Mouse (Mus musculus) spleen, postnatal 14 days (tissue): ENCODE data around the gene Slc22a14.

ENCODE experiments used
- DNase-seq, 2 experiments: peaks; one replicate each; pipeline ENCODE4 v3.0.0; 2021 to 2022; ENCODE audit warnings: low spot score in 2 of 2

The Slc22a14 gene

DNA sequence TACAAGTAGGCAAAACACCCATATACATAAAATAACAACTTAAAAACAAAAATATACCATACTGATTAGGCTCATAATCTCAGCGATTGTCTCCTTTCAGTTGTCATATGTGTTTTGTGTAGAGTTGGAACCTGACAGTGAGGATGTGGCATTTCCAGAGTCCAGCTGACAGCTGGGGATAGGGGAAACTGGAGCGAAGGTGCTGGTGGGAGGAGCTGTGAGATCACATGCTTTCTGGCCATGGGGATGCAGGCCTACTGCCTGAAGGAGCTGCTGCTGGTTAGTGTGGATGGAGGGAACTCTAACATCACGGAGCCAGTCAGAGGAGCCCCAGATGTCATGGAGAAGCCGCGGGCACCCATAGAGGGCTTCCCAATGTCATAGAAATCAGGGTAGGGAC, 159.6 kb downstream of the Slc22a14 start:
- DNase-seq: no peak

GRCm38 (mm10) chr9:119203617-119204016, 161.7 kb downstream of the Slc22a14 start:
- DNase-seq: no peak

DNA sequence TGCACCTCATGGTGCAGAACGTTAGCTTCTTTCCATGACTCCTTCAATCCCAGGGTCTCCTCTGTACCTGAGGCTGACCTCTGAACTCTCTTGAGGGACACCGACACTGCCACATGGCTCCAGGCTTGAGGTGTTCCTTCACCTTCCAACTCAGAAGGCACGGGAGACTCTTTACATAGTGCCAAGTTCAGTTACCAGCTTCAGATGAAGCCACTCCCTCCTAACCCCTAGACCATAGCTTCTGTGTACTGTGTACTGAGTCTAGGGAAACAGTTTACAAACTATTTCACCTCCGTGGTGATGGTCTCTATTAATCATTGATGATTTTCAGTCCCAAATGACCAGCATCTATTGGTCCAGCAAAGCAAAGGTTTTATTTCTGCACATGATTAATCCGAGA, 163.7 kb downstream of the Slc22a14 start:
- no peak for DNase-seq

DNA sequence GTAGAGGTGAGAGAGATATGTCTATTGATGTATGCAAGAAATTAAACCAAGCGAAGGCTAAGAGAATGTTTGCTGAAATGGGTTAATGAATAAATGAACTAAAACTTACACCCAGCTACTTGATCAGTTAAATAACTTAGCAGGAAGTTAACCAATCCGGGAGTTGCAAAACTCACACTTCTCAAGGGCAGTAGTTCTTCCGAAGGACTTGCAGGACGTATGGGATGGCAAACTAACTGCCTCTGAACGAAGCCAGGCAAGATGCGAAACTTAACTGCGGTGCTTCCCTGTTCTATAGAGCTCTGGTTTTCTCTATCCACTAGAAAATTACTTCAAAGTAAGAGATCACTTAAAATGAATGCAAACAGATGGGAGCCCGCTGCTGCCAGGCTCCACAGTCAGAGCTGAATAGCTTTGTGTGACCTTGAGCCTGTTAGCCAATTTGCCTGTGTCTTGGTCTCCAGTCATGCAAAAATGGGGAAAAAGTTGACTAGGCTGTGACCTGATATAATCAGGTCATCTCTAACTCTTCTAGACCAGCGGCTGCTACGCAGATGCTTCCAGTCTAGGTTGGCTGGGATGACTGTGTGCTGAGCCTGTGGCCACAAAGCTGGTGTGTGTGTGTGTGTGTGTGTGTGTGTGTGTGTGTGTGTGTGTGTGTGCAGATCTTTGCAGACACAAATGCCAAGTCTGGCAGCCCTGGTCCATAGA, 166.0 kb downstream of the Slc22a14 start:
- DNase-seq: no peak

DNA sequence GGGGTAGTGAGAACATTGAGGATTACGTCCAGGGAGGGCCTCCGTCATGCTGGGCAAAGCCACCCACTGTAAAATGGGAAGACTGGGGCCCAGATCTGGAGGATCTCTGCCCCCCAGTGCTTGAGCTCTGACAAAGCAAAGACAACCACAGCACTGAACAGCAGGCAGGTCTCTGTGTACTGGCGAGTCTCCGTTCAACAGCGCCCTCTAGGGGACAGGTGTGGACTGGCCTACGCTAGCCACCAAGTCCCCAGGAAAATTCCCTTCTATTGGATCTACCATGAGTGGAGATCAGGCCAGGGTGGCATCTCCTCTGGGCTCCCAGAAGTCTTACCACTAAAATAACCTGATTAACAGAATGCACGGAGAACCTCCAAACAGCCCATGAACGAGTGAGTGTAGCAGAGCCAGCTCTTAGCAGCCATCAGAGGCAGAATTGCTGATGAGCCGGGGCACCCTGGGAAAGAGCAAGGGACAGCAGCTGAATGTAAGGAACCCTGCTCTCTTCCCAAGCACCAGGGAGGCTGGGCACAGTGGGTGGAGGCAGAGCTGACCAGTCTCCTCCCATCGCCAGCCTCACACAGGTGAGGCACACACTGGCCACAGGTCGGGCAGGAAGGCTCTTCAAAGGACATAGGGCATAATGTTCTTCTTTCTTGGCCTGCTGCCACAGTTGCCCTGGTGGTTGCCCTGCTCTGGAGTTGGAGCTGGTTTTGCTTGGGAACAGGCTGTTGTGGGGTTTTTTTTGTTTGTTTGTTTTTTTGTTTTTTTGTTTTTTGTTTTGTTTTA, 173.0 kb downstream of the Slc22a14 start:
- peak in 1 of 2 experiments; percentile 4 for DNase-seq

GRCm38 (mm10) chr9:119181241-119181728, 184.1 kb downstream of the Slc22a14 start:
- DNase-seq: no peak

- DNase-seq: no peak
Measured at GRCm38 (mm10) chr9:119179292-119179691, 186.1 kb downstream of the Slc22a14 start.

DNA sequence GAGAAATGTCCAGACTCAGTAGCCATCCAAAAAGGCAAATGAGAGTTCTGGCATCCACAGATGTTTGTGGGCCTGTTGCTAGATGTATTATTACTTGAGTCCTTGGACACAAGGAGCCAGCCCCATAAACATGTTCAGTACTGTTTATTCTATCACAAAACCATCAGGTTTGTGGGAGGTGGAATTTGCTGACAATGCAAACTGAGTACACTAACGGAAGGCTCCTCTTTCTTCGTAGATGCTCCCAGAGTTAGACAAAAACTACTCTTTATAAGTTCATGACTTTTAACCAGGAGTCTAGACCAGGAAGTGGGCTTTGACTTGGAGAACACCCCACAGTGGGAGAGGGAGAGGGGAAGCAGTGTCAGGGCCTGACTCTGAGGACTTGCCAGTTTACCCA, 197.7 kb downstream of the Slc22a14 start:
- DNase-seq: no peak

DNA sequence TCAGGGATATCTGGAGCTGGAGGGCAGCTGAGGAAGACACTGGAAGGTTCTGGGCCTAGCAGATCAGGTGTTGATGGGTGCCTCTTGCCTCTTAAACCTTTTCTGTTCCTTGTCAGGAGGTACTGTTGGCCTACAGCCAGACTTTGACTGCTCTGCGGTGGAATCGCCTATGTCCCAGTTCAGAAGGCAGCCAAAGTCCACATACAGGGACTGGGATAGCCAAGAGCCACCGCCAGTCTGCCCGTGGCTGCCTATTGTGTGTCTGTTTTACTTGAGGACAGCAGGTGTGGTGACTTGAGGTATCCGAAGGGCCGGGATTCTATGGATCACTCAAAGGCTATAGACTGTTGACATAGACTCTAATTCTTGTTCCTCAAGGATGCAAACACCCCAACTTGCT, 199.8 kb downstream of the Slc22a14 start:
- no peak for DNase-seq

- DNase-seq: no peak
Measured at GRCm38 (mm10) chr9:119164743-119165142, 200.6 kb downstream of the Slc22a14 start.

- DNase-seq: no peak
Measured at GRCm38 (mm10) chr9:119160689-119161088, 204.7 kb downstream of the Slc22a14 start.

DNA sequence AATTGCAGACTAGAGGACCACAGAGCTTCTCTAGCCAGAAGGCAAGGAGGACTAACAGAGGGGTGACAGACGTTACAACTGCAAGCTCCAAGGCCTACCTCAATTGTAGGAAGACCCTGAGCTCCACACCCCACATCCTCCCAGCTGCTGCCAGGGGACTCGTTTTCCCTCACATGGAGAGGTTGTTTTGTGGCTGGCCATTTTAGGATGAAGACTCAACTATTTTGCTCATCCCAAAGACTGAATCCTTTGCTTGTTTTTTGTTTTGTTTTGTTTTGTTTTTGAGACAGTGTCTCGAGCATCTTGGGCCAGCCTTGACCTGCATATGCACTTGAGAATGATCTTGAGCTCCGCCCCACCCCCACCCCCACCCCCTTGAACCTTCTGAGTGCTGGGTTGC, 206.5 kb downstream of the Slc22a14 start, which contains the start of gene Gm47289:
TSS of gene Gm47289 (plus strand) at position 301 of the 400 bp plus-strand sequence.
- DNase-seq: no peak

DNA sequence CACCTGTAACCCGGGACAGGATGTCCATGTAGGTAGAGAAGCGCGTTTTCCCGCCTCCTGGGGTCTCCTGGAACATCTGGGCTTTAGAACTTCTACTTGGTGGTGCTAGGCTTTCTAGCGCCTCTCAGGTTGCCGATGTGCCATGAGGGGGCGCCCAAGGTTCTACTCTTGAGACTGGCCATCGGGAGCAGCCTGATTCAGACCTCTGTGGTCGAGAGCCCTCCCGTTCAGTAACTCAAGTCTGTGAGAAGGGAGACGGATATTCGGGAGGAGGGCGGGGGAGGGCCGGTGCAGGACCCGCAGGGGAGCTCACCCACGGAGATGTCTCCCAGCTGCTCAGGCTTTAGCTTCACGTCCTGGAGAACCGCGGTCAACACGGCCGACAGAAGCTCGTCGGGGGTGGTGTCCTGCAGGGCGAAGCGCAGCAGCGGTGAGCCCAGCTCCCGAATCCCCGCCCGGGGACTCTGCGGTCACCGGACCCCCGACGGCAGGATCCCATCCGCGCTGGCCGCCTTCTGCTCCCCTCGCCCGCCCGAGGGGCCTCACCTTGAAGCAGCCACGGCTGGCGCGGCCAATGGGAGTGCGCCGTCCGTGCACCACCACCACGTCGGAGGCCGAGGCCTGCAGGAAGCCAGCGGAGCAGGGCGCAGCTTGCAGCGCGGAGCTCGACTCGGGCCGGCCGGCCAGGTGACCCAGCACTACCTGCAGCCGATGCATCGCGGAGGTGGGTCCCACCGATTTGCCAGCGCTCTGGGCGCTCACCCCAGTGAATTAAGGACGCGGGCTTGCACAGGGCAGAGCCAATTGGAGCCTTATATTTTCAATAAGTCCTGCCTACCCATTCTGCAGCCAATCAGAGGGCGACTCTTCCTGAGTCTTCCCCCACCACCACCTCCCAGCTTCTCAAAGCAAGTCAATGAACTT, 208.8 kb downstream of the Slc22a14 start, which contains the start of gene Acaa1b:
TSS of gene Acaa1b (minus strand) at position 816 of the 924 bp plus-strand sequence.
- DNase-seq: peak in 1 of 2 experiments; percentile 32

- DNase-seq: no peak
Measured at GRCm38 (mm10) chr9:119155826-119156225, 209.5 kb downstream of the Slc22a14 start.

- DNase-seq: no peak
Measured at GRCm38 (mm10) chr9:119155416-119155815, 209.9 kb downstream of the Slc22a14 start.

DNA sequence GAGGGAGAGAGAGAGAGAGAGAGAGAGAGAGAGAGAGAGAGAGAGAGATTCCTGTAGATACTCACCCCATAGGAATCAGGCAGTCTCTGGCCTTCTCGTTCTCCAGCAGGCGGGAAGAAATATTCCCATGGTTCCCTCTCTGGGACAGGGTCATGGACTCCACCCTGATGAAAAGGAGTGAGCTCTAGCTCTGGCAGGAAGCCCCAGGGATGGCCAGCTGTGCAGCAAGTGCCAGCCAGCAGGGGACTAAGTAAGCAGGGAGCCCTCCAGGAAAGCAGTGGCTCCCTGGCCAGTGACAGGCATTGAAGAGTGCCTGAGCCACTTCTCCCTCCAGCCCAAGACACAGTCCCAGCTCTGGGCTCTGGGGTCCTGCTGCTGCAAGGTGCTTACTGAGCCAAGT, 213.6 kb downstream of the Slc22a14 start:
- no peak for DNase-seq

GRCm38 (mm10) chr9:119149601-119150000, 215.8 kb downstream of the Slc22a14 start:
- no peak for DNase-seq

GRCm38 (mm10) chr9:119146098-119146770, 219.1 kb downstream of the Slc22a14 start:
- DNase-seq: no peak

DNA sequence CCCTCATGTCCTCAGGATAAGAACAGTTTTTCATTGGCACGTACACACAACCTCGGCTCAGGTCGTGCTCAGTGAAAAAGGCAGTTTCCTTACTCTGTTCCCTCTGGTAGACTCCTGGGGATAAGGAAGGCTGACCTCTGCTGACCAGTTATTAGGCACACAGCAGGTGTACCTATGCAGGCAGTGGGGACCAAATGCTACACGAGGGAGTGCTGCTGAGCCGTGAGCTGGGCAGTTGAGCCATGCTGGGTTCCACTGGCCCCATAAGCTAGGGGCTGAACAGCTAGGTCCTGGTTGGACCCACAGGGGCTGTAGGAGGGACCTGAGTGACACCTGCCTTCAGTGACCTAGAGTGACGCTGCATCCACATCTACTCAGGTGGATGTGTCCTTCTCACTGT, 219.7 kb downstream of the Slc22a14 start:
- no peak for DNase-seq

DNA sequence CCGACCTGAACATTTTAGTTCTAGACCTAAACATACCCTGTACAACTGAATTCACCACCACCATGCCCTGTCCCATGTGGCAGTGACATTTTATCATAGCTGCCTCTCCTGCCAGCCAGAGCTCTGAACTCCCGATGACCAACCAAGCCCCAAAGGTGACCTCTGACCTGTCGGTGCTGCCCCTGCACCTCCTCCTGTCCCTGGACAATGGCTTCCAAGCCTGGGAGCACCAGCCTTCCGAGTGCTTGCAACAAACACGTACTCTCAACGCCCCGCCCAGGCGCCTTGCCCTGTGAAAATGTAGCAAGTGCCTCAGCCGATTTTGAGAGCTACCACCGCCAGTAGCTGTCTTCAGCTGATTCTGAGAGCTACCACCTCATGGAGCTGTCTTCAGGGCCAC, 220.2 kb downstream of the Slc22a14 start:
- DNase-seq: no peak

GRCm38 (mm10) chr9:119144696-119145095, 220.7 kb downstream of the Slc22a14 start:
- DNase-seq: no peak
